Mouse (Mus musculus): Measurements from ENCODE around the gene Parp16. TPM values are rescaled to one million over a fixed set of nuclear protein-coding genes. Genes with fewer than 3 reads are reported as not detected.

Gene Parp16
- total RNA-seq, 2 experiments from 2014 or later, result 3.6 to 3.9 TPM

DNA sequence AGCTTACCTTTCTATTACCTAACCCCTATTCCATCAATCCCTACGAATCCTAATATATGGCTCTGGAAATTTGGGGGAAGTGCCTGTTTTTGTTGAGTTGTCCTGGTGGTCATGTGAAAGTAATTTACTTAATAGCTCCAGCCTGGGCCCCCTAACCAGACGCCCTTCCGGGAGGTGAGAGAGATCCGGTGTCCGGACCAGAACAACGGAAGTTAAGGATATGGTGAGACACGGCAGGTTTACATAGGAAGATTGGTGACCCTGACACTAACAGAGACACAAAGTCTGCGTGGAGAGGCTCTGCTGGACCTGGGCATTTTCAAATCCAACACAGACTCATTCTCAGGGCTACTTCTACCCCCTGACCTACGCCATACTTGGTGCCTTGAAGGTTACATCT lies 28.8 kb upstream of the Parp16 start:
- intact Hi-C loops (cut with DNase I), result no loop called here
- Histone ChIP-seq H3K27ac (no peak overlapping the region), H3K4me3 (no peak overlapping the region)
- TF ChIP-seq CTCF (IDR thresholded peaks at IDR 0.05), result no peak
- no peak for DNase-seq

GRCm38 (mm10) chr9:65168534-65168933 lies 26.6 kb upstream of the Parp16 start:
- H3K27ac ChIP-seq, result no peak overlapping the region
- no peak for DNase-seq
- no peak for TF ChIP-seq CTCF (IDR thresholded peaks at IDR 0.05)
- no peak overlapping the region for H3K4me3 ChIP-seq
- intact Hi-C loops (cut with DNase I), result no loop called here

- no peak for DNase-seq
- no peak overlapping the region for H3K27ac ChIP-seq
- intact Hi-C loops (cut with DNase I), result no loop called here
- no peak for TF ChIP-seq CTCF (IDR thresholded peaks at IDR 0.05)
- H3K4me3 ChIP-seq, result no peak overlapping the region
Measured at GRCm38 (mm10) chr9:65168952-65169351, 26.2 kb upstream of the Parp16 start.

GRCm38 (mm10) chr9:65172654-65173053 lies 22.5 kb upstream of the Parp16 start:
- DNase-seq, result no peak
- Histone ChIP-seq H3K27ac (no peak overlapping the region), H3K4me3 (no peak overlapping the region)
- TF ChIP-seq CTCF (IDR thresholded peaks at IDR 0.05), result no peak
- intact Hi-C loops (cut with DNase I), result no loop called here

DNA sequence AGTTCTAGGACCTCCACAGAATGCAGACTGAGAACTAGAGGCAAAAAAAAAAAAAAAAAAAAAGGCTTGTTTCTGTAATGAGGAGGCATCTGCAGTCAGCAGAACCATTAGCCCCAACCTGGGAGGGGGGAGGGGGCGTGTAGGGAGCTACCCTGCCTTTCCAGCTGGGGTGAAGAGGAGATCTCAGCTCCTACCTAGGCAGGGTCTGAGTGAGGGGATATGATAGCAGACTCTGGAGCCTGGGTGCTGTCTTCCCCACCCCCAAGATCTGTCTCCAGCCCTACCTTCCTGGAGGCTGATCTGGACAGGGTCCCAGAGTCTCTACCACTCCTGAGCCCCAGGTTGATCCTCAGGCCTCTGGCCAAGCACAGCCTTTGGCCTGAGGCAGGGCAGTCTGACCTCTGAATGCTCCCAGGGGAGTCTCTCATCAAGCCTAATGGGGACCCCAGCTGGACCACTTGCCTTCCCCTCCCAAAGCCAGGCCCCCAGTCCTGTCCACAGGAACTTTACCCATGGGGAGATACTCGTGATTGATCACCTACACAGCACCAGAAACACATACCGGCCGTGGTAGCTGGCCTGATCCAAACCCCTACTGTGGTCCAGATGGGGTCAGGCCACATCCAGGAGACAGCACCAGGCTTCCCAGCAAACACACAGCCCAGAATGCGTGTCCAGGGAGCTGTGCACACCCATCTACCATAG lies 19.8 kb upstream of the Parp16 start:
- DNase-seq, result no peak
- intact Hi-C loops (cut with DNase I), result no loop called here
- no peak overlapping the region for H3K4me3 ChIP-seq
- H3K27ac ChIP-seq, result no peak overlapping the region
- TF ChIP-seq CTCF (IDR thresholded peaks at IDR 0.05), result no peak

GRCm38 (mm10) chr9:65175939-65176871 lies 18.9 kb upstream of the Parp16 start:
- DNase-seq, result no peak
- no peak overlapping the region for H3K4me3 ChIP-seq
- H3K27ac ChIP-seq, result no peak overlapping the region
- intact Hi-C loops (cut with DNase I), result no loop called here
- TF ChIP-seq CTCF (IDR thresholded peaks at IDR 0.05), result no peak

DNA sequence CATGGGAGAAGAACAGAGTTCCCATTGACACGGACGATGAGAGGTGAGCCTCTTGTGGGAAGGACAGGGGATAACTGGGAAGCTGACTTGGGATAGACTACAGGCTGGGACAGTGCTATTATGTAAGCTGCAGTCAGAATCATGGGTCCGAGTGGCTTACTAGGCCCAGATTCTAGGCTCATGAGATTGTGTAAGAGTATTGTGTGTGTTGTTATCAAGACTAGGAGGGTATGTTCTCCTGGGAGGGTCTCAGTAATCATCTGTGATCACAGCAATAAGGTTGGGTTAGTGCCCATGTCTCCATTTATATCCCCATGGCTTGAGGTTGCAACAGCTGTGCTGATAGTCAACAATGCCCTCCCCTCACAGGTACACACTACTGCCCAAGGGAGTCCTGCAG lies 17.7 kb upstream of the Parp16 start:
- Histone ChIP-seq H3K4me3 (no peak overlapping the region), H3K27ac (no peak overlapping the region)
- intact Hi-C loops (cut with DNase I), result no loop called here
- DNase-seq, result no peak
- TF ChIP-seq CTCF (IDR thresholded peaks at IDR 0.05), result no peak

DNA sequence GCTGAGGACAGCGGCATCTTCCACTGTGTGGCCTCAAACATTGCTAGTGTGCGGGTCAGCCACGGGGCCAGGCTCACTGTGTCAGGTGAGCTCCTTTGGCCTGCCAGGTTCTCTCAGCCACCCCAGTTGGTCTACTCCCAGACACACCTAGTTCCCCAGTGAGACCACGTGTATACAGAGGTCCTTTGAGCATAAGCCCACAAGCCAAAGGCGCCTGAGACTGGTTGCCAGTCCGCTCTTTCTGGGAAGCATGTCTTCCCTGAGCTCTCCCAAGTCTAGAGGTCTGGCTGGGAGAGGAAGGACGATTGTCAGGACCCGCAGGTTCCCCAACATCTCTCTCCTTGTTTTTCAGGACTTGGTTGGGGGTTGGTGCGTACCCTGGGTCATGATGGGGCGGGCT lies 17.2 kb upstream of the Parp16 start:
- intact Hi-C loops (cut with DNase I), result no loop called here
- DNase-seq, result no peak
- no peak for TF ChIP-seq CTCF (IDR thresholded peaks at IDR 0.05)

GRCm38 (mm10) chr9:65178336-65179213 lies 16.6 kb upstream of the Parp16 start:
- intact Hi-C loops (cut with DNase I), result no loop called here
- H3K27ac ChIP-seq, result peak overlapping the region; percentile 24; the same call in 1 of the 2 replicates
- DNase-seq, result peak; percentile 64

More for the DNA sequence above, 17.2 kb upstream of the Parp16 start:
- Histone ChIP-seq H3K27ac (no peak overlapping the region), H3K4me3 (no peak overlapping the region)

GRCm38 (mm10) chr9:65179817-65180624 lies 15.1 kb upstream of the Parp16 start:
- Histone ChIP-seq H3K27ac (no peak overlapping the region), H3K4me3 (no peak overlapping the region; the same call in 1 of the 2 replicates)
- no peak for DNase-seq
- intact Hi-C loops (cut with DNase I), result loop anchor here (5.0 kb wide), 1 partner anchor 153 kb away; no protein-coding TSS in a partner anchor
- TF ChIP-seq CTCF (IDR thresholded peaks at IDR 0.05), result no peak

More at GRCm38 (mm10) chr9:65178336-65179213, 16.6 kb upstream of the Parp16 start:
- no peak for TF ChIP-seq CTCF (IDR thresholded peaks at IDR 0.05)
- H3K4me3 ChIP-seq, result peak overlapping the region; percentile 53

DNA sequence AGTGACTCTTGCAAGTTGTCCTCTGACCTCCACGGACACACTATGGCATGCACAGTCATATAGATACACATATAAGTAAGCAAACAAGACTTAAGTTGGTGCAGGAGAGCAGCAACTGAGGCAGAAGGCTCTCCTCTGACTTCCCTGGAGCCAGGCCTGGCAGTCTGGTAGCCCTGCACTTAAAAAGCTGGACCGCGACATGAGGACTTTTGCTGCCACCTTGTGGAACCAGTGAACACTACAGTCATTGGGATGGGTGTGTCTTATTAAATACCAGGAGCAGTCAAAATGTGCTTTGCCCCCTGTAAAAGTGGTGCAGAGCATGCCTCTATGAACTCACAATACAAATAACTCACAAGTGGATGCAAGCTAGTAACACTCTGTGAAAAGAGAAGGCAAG lies 6.6 kb upstream of the Parp16 start:
- Histone ChIP-seq H3K27ac (no peak overlapping the region), H3K4me3 (no peak overlapping the region)
- DNase-seq, result peak; percentile 86
- peak; percentile 95 for TF ChIP-seq CTCF (IDR thresholded peaks at IDR 0.05)
- intact Hi-C loops (cut with DNase I), result loop anchor here (1.0 kb wide), 1 partner anchor 54 kb away; no protein-coding TSS in a partner anchor

Measured in gastrocnemius, adult 2 months (tissue).